In the genomic region with DNA sequence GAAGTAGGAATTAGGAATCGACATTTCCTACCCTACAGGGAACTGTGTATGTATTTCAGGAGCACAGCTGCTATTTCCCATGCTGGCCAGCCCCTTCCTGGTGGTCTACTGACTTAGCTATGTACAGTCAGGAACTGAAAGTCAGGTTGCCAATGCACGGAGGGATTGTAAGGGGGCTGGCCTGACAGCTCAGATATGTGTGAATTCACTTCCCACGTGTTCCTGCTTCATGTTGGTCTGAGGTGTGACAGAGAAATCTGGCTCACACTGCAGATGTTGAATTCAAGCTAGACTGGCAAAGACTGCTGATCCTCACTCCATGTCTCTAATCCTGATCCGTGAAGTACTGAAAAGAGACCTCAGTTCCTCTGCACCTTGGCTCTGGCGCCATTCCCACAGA, we compare ENCODE assay signal across 25 mouse cellular contexts. TPM values are rescaled to one million over a fixed set of nuclear protein-coding genes. Genes with fewer than 3 reads are reported as not detected.
DNase-seq lines count a peak whose midpoint lies in the region; ATAC-seq lines count a peak whose summit lies in the region.
"Had no signal": no experiment of that assay in that cellular context is flagged by ENCODE, and none has a peak within 500 bp of the region (broad histone marks: within the 10 kb centered on the region; RNA-seq: fewer than 3 reads in every experiment).

No protein-coding gene starts in this region.

- intact Hi-C loops in left cerebral cortex, postnatal 25 days (cut with DNase I): no loop called here
- intact Hi-C loops in left cerebral cortex, postnatal 10 days (cut with DNase I): no loop called here

- DNase-seq in frontal cortex, postnatal 10 days (ENCODE audit: low spot score in 2 of 2): no peak
- peak; percentile 27 to 83 for DNase-seq in left cerebral cortex, postnatal 25 days (ENCODE audit: low spot score in 2 of 2)
- no peak for DNase-seq in left cerebral cortex, postnatal 10 days (ENCODE audit: extremely low spot score in 1 of 2, low spot score in 2 of 2)
- DNase-seq in brain, adult 2 months (ENCODE audit: low read depth, low spot score): peak; percentile 76
- DNase-seq in right cerebral cortex, postnatal 36 days (ENCODE audit: low spot score in 2 of 2): peak; percentile 24 to 52
- no peak for DNase-seq in layer of hippocampus, postnatal 10 days (ENCODE audit: low spot score in 2 of 2)
- DNase-seq: adrenal gland, adult 2 months; adrenal gland, postnatal 36 days; cerebellum, adult 2 months; cerebellum, postnatal 14 days; forebrain, postnatal 0 days; gastrocnemius, postnatal 10 days; heart, postnatal 14 days; kidney, adult 2 months; kidney, postnatal 36 days; layer of hippocampus, postnatal 36 days; liver, embryonic 13.5 days; lung, adult 18-20 months; lung, postnatal 14 days; retina, postnatal 1 day; thymus, postnatal 14 days had no signal

- ATAC-seq in frontal cortex, adult (ENCODE audit: low TSS enrichment): peak; percentile 89
- ATAC-seq: activated CD4-positive, CD25-positive, alpha-beta regulatory T cell, adult 4 months; forebrain, postnatal 0 days; hindbrain, embryonic 16.5 days; midbrain, embryonic 15.5 days had no signal

RNA-seq across cellular contexts. Expression of gene Fhdc1, which starts 57.9 kb away (rescaled TPM):
- 1 to 10 TPM; 3.7 to 4.0 TPM for total RNA-seq in left cerebral cortex, postnatal 25 days (2021)
- total RNA-seq in left cerebral cortex, postnatal 10 days (2021): 1 to 10 TPM; 2.2 to 2.3 TPM
- total RNA-seq in layer of hippocampus, postnatal 10 days (2021): 1 to 10 TPM; 2.0 to 2.3 TPM

Comparison
In these comparisons a context has a peak if more than half of its experiments do, and no peak if none do; other contexts are left out.
1. DNase-seq: peak in left cerebral cortex, postnatal 25 days (2 of 2), brain, adult 2 months (single experiment) and right cerebral cortex, postnatal 36 days (2 of 2); none in frontal cortex, postnatal 10 days (0 of 2), left cerebral cortex, postnatal 10 days (0 of 2) and layer of hippocampus, postnatal 10 days (0 of 2).